Mouse (Mus musculus) CD8-positive naive resting alpha-beta T cell, adult 2 months (primary cell): ENCODE measurements around the gene Ccnq.
A peak's percentile ranks its signal among the peaks of the same experiment; 100 is the strongest.

Source experiments
- DNase-seq, 2 experiments: peaks; one replicate each; pipeline ENCODE4 v3.0.0; 2022; ENCODE audit warnings: low read depth in 2 of 2, low spot score in 2 of 2

Gene Ccnq

GRCm38 (mm10) chr11:78750885-78751842 lies at the start of gene Ccnq:
Ccnq (minus strand) TSS chr11:78751729.
- DNase-seq, result peak; percentile 58

- no peak for DNase-seq
These were observed 49.6 kb upstream of the Ccnq start for GRCm38 (mm10) chr11:78801094-78801493.

GRCm38 (mm10) chr11:78796072-78796729 lies 44.7 kb upstream of the Ccnq start:
- no peak for DNase-seq

- peak; percentile 13 to 36 for DNase-seq
These were observed 41.6 kb upstream of the Ccnq start for GRCm38 (mm10) chr11:78793116-78793515.

GRCm38 (mm10) chr11:78792465-78792864 lies 40.9 kb upstream of the Ccnq start:
- DNase-seq, result no peak

GRCm38 (mm10) chr11:78792055-78792454 lies 40.5 kb upstream of the Ccnq start:
- DNase-seq, result no peak

GRCm38 (mm10) chr11:78791582-78791981 lies 40.1 kb upstream of the Ccnq start:
- DNase-seq, result no peak

GRCm38 (mm10) chr11:78789370-78790060 lies 38.0 kb upstream of the Ccnq start:
- no peak for DNase-seq

GRCm38 (mm10) chr11:78786013-78786431 lies 34.5 kb upstream of the Ccnq start:
- DNase-seq, result no peak

- DNase-seq, result no peak
These were observed 31.3 kb upstream of the Ccnq start for GRCm38 (mm10) chr11:78782791-78783347.

- no peak for DNase-seq
These were observed 30.8 kb upstream of the Ccnq start for GRCm38 (mm10) chr11:78782326-78782725.

GRCm38 (mm10) chr11:78780571-78780970 lies 29.0 kb upstream of the Ccnq start:
- DNase-seq, result peak in 1 of 2 experiments; percentile 6

GRCm38 (mm10) chr11:78780002-78780401 lies 28.5 kb upstream of the Ccnq start:
- DNase-seq, result peak in 1 of 2 experiments; percentile 17

- no peak for DNase-seq
These were observed 26.5 kb upstream of the Ccnq start for GRCm38 (mm10) chr11:78777851-78778680.

GRCm38 (mm10) chr11:78771751-78772283 lies 20.3 kb upstream of the Ccnq start:
- peak; percentile 45 to 56 for DNase-seq

GRCm38 (mm10) chr11:78770436-78770835 lies 18.9 kb upstream of the Ccnq start:
- DNase-seq, result no peak

- no peak for DNase-seq
These were observed 17.2 kb upstream of the Ccnq start for GRCm38 (mm10) chr11:78768778-78769177.

GRCm38 (mm10) chr11:78766069-78766830 lies 14.7 kb upstream of the Ccnq start:
- peak; percentile 19 to 46 for DNase-seq

- no peak for DNase-seq
These were observed 13.3 kb upstream of the Ccnq start for GRCm38 (mm10) chr11:78764820-78765219.
